Mouse (Mus musculus) limb, embryonic 11.5 days (tissue): ENCODE measurements at regions not wholly inside any gene's neighbourhood (a gene's known extent, or its start where the extent isn't known, plus 50 kb on each side); places are given as distances from the start of the nearest gene placed in this dataset.
A peak's percentile ranks its signal among the peaks of the same experiment; 100 is the strongest.

ENCODE experiments used
- ATAC-seq: fragments of 200-750 bp; cut with Nextera tagmentation; 2 replicates; pipeline ENCODE4 v1.8.0; 2017; ENCODE audit warnings: low read depth; ENCODE audit not compliant: insufficient number of reproducible peaks, low FRiP score, low TSS enrichment
- DNase-seq: peaks from one replicate; pipeline ENCODE4 v3.0.0-alpha.2; 2015; ENCODE audit warnings: low spot score
- H3K27ac ChIP-seq: fragments of 300-500 bp; sonication (generic); replicated peaks from 2 replicates; pipeline ENCODE4 v1.5.1; 2014; ENCODE audit warnings: low read depth, mild to moderate bottlenecking, low read length
- H3K27me3 ChIP-seq: fragments of 300-500 bp; sonication (generic); 2 replicates; pipeline ENCODE4 v1.6.1; 2014; ENCODE audit warnings: mild to moderate bottlenecking, low read length, mixed read lengths; ENCODE audit not compliant: control insufficient read depth, insufficient read depth
- H3K36me3 ChIP-seq: fragments of 300-500 bp; sonication (generic); 2 replicates; pipeline ENCODE4 v1.6.1; 2014; ENCODE audit warnings: mild to moderate bottlenecking, low read length, moderate library complexity, mixed read lengths; ENCODE audit not compliant: control insufficient read depth, insufficient read depth
- H3K4me1 ChIP-seq: fragments of 300-500 bp; sonication (generic); 2 replicates; pipeline ENCODE4 v1.6.1; 2014; ENCODE audit warnings: low read length, mixed read lengths; ENCODE audit not compliant: control insufficient read depth, insufficient read depth
- H3K4me2 ChIP-seq: fragments of 300-500 bp; sonication (generic); 2 replicates; pipeline ENCODE4 v1.6.1; 2014; ENCODE audit warnings: low read depth, mild to moderate bottlenecking, moderate library complexity; ENCODE audit not compliant: severe bottlenecking
- H3K4me3 ChIP-seq: fragments of 300-500 bp; sonication (generic); 2 replicates; pipeline ENCODE4 v1.5.1; 2014; ENCODE audit warnings: low read depth, low read length
- H3K9ac ChIP-seq: fragments of 300-500 bp; sonication (generic); 2 replicates; pipeline ENCODE4 v1.6.1; 2014; ENCODE audit warnings: mild to moderate bottlenecking, low read length
- H3K9me3 ChIP-seq: fragments of 300-500 bp; sonication (generic); 2 replicates; pipeline ENCODE4 v1.6.1; 2016; ENCODE audit warnings: low read length; ENCODE audit not compliant: control insufficient read depth
- WGBS: fragments of 180-500 bp; shearing (Covaris S2); extraction: QIAGEN DNeasy Blood & Tissue Kit; methylation state at CpG from one replicate; pipeline ENCODE4 v1.1.7; 2014; 5-methylcytosine and 5-hydroxymethylcytosine counted together

GRCm38 (mm10) chr11:28782486-28782885 lies 70.5 kb upstream of the Efemp1 start:
- ATAC-seq, result no peak
- no peaks in the 10 kb centered on the region for H3K4me1 ChIP-seq

GRCm38 (mm10) chr11:28770831-28771230 lies 82.2 kb upstream of the Efemp1 start:
- no peak for DNase-seq
- Histone ChIP-seq H3K9ac (no peak overlapping the region), H3K4me3 (no peak overlapping the region), H3K36me3 (no peaks in the 10 kb centered on the region), H3K9me3 (no peaks in the 10 kb centered on the region), H3K4me1 (no peaks in the 10 kb centered on the region), H3K4me2 (no peak overlapping the region), H3K27me3 (no peaks in the 10 kb centered on the region), H3K27ac (no peak overlapping the region)
- 0 out of 2 replicates have a peak, but pooled peaks have one; percentile 39 for ATAC-seq
- WGBS, result 48% methylated on average over 1 of the region's 1 CpGs

More at GRCm38 (mm10) chr11:28782486-28782885, 70.5 kb upstream of the Efemp1 start:
- no peak for DNase-seq
- no peaks in the 10 kb centered on the region for H3K36me3 ChIP-seq
- no peaks in the 10 kb centered on the region for H3K9me3 ChIP-seq
- WGBS, result 13% methylated on average over 2 of the region's 2 CpGs
- no peaks in the 10 kb centered on the region for H3K27me3 ChIP-seq
- H3K4me3 ChIP-seq, result no peak overlapping the region
- no peak overlapping the region for H3K9ac ChIP-seq
- no peak overlapping the region for H3K4me2 ChIP-seq
- no peak overlapping the region for H3K27ac ChIP-seq

DNA sequence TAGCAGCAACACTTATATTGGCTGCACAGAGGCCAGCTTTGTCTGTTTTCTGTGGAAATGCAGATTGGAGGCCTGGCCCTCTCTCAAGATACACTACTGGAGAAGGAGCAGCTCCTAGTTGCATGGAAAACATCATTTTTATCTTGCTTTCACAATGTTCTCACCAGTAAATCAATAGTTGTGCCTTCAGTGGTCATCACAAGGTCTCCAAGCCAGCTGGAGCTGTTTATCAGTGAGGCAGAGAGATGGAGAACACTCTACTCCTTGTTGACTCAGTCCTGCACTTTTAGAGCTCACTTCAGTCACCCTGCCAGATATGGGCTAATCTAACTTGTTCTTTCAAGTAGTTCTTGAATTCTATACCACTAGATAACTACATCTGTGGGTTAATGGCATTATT lies 92.3 kb upstream of the Efemp1 start:
- no peaks in the 10 kb centered on the region for H3K27me3 ChIP-seq
- H3K4me2 ChIP-seq, result no peak overlapping the region
- H3K27ac ChIP-seq, result no peak overlapping the region
- H3K36me3 ChIP-seq, result no peaks in the 10 kb centered on the region
- DNase-seq, result no peak
- H3K9ac ChIP-seq, result no peak overlapping the region
- H3K4me1 ChIP-seq, result no peaks in the 10 kb centered on the region
- ATAC-seq, result no peak
- H3K9me3 ChIP-seq, result no peaks in the 10 kb centered on the region
- no peak overlapping the region for H3K4me3 ChIP-seq

- H3K9ac ChIP-seq, result no peak overlapping the region
- ATAC-seq, result peak; percentile 89
These were observed 117.9 kb upstream of the Efemp1 start for GRCm38 (mm10) chr11:28734941-28735597.

DNA sequence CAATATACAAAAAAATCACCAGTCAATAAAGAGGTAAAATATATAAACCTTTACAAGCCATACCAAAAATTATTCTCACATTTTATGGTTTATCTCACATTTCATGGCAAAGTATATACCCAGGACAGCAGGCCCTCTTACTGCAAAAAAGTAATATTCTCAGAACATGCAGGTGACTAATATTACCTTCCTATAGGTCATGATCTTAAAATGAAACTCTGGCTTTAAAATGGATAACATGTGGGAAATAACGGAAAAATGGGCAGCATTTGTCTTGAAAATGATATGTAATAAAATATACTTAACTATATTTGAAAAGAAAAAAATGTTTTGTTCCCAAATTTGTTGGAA lies 118.4 kb upstream of the Efemp1 start:
- no peaks in the 10 kb centered on the region for H3K36me3 ChIP-seq
- no peaks in the 10 kb centered on the region for H3K27me3 ChIP-seq
- no peak overlapping the region for H3K4me3 ChIP-seq
- ATAC-seq (peak; percentile 46; the same call in 1 of the 2 replicates), DNase-seq (no peak)
- no peaks in the 10 kb centered on the region for H3K9me3 ChIP-seq
- H3K9ac ChIP-seq, result no peak overlapping the region
- H3K4me1 ChIP-seq, result no peaks in the 10 kb centered on the region
- H3K4me2 ChIP-seq, result no peak overlapping the region
- 40% methylated on average over 1 of the region's 1 CpGs for WGBS
- H3K27ac ChIP-seq, result no peak overlapping the region

More at GRCm38 (mm10) chr11:28734941-28735597, 117.9 kb upstream of the Efemp1 start:
- Histone ChIP-seq H3K27ac (peak overlapping the region; percentile 51; the same call in 1 of the 2 replicates), H3K4me3 (no peak overlapping the region), H3K4me1 (no peaks in the 10 kb centered on the region), H3K36me3 (no peaks in the 10 kb centered on the region), H3K27me3 (no peaks in the 10 kb centered on the region), H3K9me3 (no peaks in the 10 kb centered on the region), H3K4me2 (peak overlapping the region; percentile 33)
- WGBS, result 12% methylated on average over 8 of the region's 8 CpGs
- DNase-seq, result peak; percentile 67

DNA sequence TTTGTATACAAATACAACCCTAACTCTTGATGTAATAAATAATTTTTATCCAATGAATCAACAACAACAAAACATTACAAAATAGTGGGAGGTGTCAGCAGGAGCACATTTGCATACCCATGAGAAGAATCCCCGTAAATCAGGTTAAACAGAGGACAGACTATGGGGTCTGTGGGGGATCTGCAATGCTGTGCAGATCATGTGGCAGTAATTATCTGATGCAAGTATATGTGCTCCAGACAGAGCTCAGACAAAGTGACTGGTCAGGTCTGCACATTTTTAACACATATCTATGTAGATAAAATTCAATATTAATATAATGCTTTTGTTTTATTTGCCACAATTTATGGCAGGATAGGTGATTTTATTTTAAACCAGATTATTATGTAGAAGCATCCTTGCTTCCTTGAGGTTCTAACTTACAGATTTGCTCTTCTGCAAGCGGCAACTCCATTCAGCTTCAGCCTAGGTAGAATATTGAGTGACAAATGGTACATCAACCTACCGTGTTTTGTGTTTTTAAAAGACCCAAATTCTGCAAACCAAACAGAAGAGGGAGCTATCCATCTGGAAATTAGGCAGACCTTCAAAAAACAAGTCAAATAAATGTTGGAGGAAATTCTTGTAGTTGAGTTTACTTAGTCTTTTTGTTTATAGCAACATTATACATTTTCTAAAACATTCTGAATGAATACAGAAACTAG lies 119.0 kb upstream of the Efemp1 start:
- DNase-seq (no peak), ATAC-seq (no peak)
- no peaks in the 10 kb centered on the region for H3K36me3 ChIP-seq
- no peak overlapping the region for H3K9ac ChIP-seq
- no peaks in the 10 kb centered on the region for H3K4me1 ChIP-seq
- no peaks in the 10 kb centered on the region for H3K9me3 ChIP-seq
- WGBS, result 46% methylated on average over 3 of the region's 3 CpGs
- no peak overlapping the region for H3K4me2 ChIP-seq
- H3K27ac ChIP-seq, result no peak overlapping the region
- H3K4me3 ChIP-seq, result no peak overlapping the region
- no peaks in the 10 kb centered on the region for H3K27me3 ChIP-seq

DNA sequence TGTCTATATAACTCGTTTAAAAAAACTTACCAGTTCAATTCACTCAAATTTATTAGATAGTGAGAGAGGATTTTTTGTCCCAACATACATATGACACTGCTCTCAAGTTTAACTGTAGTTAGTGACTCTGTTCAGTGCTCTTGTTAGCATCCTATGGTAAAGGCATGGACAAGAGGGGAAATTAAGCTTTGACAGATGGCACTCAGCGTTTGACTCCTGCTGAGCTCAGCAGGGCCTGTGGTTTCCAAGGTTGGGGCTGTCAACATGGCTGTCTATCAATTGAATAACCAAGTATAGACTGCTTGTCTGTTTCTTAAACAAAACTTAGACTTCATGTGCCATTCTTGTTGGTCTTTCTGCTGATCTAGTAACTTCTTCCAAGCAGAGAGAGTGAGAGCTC lies 122.9 kb upstream of the Efemp1 start:
- no peaks in the 10 kb centered on the region for H3K27me3 ChIP-seq
- H3K36me3 ChIP-seq, result no peaks in the 10 kb centered on the region
- no peak overlapping the region for H3K4me2 ChIP-seq
- H3K4me1 ChIP-seq, result no peaks in the 10 kb centered on the region
- H3K9me3 ChIP-seq, result no peaks in the 10 kb centered on the region
- H3K27ac ChIP-seq, result no peak overlapping the region
- WGBS, result 59% methylated on average over 2 of the region's 2 CpGs
- ATAC-seq, result no peak
- no peak for DNase-seq
- no peak overlapping the region for H3K9ac ChIP-seq
- H3K4me3 ChIP-seq, result no peak overlapping the region

DNA sequence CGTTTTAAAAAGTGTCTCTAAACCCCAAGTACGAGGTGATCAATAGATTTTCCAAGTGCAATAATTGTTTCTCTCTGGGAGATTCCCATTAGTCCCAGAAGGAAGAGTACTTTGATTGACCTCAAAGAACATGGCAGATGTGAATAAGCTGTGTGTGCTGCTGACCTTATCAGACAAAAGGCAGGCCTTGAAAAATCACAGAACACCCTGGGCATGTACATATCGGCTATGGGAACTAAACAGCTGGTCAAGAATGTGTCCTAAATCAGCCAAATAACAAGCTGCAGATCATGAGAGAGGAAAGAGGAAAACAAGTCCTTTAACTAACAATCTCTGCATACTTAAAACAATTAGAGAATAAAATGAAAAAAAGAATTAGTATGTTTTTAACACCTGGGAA lies 125.4 kb upstream of the Ccdc85a start:
- ATAC-seq (no peak), DNase-seq (no peak)
- no peak overlapping the region for H3K4me3 ChIP-seq
- H3K4me1 ChIP-seq, result no peaks in the 10 kb centered on the region
- no peak overlapping the region for H3K4me2 ChIP-seq
- H3K36me3 ChIP-seq, result no peaks in the 10 kb centered on the region
- no peak overlapping the region for H3K27ac ChIP-seq
- WGBS, result 61% methylated on average over 3 of the region's 3 CpGs
- no peaks in the 10 kb centered on the region for H3K27me3 ChIP-seq
- no peaks in the 10 kb centered on the region for H3K9me3 ChIP-seq
- H3K9ac ChIP-seq, result no peak overlapping the region
